Mouse (Mus musculus): ENCODE data around the gene Defb45.

Gene Defb45

DNA sequence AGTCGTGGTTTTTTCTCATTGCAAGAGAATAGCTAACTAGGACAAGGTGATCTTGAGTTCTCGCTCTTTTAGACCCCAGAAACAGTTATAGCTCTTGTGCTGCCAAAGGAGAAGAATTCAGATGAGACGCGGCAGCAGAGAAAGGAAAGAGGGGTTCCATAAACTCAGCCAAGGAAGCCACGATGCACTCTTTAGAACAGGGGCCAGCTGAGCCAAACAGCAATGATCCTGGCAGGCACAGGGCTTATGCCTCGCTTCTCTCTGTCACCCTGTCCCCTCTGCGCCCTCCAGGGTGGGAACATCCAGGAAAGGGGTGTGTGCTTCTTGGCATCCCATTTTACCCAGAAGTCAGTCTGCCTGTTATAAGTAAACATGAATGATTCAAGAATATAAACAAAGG is at the start of gene Defb45:
Gene Defb45, minus strand, starts transcription at position 101 of the 400 bp plus-strand sequence.
- DNase-seq (ENCODE audit: low read depth, low spot score), result no peak

GRCm38 (mm10) chr2:152639406-152640113 is 40.4 kb upstream of the Defb45 start:
- no peak for DNase-seq (ENCODE audit: low read depth, low spot score)

DNA sequence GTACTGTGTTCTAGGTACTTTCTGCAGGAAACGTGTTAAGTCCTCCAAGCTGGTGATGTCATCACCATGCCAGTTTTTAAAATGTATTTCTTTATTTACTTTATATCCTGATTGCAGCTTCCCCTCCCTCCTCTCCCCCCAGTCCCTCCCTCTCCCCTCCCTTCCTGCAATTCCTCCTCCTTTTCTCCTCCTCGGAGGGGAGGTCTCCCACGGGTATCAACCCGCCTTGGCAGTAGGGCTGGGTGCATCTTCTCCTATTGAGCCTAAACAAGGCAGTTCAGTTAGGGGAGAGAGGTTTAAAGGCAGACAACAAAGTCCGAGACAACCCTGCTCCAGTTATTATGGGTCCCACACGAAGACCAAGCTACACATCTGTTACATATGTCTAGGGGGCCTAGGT is 39.7 kb upstream of the Defb45 start:
- no peak for DNase-seq (ENCODE audit: low read depth, low spot score)

GRCm38 (mm10) chr2:152637381-152637780 is 38.2 kb upstream of the Defb45 start:
- DNase-seq (ENCODE audit: low read depth, low spot score), result no peak

DNA sequence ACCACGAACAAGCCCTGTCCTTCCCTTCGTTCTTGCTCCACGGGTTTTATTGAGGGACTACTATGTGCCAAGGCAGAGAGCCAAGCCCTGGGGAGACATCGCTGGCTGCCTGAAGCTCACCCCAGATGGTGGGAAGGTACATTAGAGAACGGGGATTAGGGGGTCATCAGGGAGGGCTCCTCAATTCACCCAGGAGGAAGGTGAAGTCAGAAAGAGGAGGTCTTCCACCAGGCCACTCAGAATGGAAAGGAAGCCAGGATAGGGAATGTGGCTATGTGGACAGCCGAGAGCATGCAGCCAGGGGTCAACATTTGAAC is 37.8 kb upstream of the Defb45 start:
- no peak for DNase-seq (ENCODE audit: low read depth, low spot score)

DNA sequence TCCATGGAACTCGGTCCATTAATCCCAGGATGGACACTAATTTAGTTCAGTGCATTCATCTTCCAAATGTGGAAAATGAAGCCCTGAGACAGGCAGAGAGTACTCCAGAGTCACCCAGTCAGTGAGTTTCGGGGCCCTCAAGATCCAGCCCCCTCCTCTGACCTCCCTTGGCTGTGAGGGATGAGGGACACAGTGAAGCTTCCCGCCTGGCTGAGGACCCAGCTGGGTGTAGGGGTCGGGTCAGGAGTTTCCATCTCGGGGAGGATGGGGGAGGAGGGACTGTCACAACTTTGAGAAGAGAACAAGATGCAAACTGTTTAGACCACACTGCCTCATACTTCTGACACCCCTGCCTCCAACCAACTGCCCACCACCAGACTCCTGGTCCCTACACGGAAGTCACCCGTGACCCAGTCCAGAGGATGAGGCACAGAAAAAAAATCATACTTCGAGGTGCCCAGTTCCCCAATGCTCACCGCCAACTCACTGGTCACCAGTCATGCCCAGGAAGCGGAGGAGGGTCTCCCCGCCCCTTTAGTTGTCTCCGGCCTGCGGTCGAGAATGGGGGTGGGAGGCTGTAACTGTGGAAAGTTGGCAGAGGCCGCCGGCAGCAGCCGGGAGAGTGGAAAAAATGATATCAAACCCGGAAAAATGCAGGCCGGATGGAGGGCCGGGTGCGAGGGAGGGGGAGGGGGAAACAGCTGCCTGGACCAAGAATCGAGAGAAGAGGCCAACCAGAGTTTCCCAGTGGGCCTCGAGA is 37.2 kb upstream of the Defb45 start:
- no peak for DNase-seq (ENCODE audit: low read depth, low spot score)

GRCm38 (mm10) chr2:152634311-152634710 is 35.1 kb upstream of the Defb45 start:
- DNase-seq (ENCODE audit: low read depth, low spot score), result no peak

GRCm38 (mm10) chr2:152633334-152633733 is 34.1 kb upstream of the Defb45 start:
- DNase-seq (ENCODE audit: low read depth, low spot score), result no peak

GRCm38 (mm10) chr2:152629904-152630303 is 30.7 kb upstream of the Defb45 start:
- no peak for DNase-seq (ENCODE audit: low read depth, low spot score)

DNA sequence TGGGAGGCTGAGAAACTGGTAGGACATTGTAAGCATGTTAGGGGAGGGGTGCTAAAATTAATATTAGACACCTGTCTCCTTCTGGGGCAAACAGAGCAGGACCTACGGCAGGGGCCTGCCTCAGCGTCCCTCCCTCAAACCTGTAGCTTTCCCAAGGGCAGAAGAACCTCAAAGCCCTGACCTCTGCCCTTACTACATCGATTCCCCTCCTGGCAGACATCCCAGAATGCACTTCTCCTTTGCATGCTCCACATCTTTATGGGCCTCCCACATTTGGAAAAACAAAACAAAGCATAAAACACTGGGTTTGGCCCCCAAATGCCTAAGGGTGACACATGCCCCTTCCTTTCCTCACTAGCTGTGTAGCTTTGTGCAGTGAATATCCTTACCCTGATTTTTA is 30.0 kb upstream of the Defb45 start:
- DNase-seq (ENCODE audit: low read depth, low spot score), result no peak

GRCm38 (mm10) chr2:152628066-152628465 is 28.9 kb upstream of the Defb45 start:
- no peak for DNase-seq (ENCODE audit: low read depth, low spot score)

- no peak for DNase-seq (ENCODE audit: low read depth, low spot score)
Observed at GRCm38 (mm10) chr2:152626774-152627591, 27.8 kb upstream of the Defb45 start, which contains the start of gene Rem1. Gene Rem1 (plus strand): TSS chr2:152626951.

- DNase-seq (ENCODE audit: low read depth, low spot score), result no peak
Observed at GRCm38 (mm10) chr2:152625256-152625655, 26.1 kb upstream of the Defb45 start.

DNA sequence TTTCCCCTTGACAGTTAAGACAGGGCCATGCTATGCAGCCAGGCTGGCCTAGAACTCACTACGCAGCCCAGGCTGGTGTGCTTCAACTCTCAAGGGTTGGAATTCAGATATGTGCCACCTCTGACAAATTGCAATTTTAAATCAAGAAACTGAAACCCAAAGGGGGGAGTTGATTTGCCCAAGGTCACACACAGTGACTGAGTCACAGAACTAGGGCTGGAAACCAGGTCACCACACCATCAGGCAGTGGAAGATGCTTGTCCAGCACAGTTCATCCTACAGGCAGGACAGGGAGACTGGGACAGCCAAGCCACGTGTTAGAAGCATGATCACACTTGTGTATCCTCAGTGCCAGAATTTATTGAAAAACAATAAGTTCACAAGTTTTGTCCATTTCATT is 25.4 kb upstream of the Defb45 start:
- no peak for DNase-seq (ENCODE audit: low read depth, low spot score)

GRCm38 (mm10) chr2:152622953-152623352 is 23.8 kb upstream of the Defb45 start, which contains the start of gene Defb25:
Gene Defb25 (minus strand): TSS chr2:152623053.
- no peak for DNase-seq (ENCODE audit: low read depth, low spot score)

- no peak for DNase-seq (ENCODE audit: low read depth, low spot score)
Observed at GRCm38 (mm10) chr2:152622151-152622550, 23.0 kb upstream of the Defb45 start.

GRCm38 (mm10) chr2:152620367-152621134 is 21.4 kb upstream of the Defb45 start:
- no peak for DNase-seq (ENCODE audit: low read depth, low spot score)

DNA sequence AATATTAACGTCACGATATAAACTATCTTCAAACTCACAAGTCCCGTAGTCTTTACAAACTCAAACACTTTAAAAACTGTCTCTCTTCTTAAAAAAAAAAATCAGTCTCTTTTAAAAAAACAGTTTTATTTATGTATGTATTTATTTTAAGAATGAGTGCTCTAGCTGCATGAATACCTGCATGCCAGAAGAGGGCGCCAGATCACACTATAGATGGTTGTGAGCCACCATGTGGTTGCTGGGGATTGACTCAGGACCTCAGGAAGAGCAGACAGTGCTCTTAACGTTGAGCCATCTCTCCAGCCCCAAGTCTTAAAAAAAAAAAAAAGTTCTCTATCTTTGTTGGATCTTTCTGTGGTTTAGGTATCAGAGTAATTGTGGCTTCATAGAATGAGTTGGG is 18.2 kb upstream of the Defb45 start:
- no peak for DNase-seq (ENCODE audit: low read depth, low spot score)

GRCm38 (mm10) chr2:152616470-152616869 is 17.3 kb upstream of the Defb45 start:
- DNase-seq (ENCODE audit: low read depth, low spot score), result no peak

DNA sequence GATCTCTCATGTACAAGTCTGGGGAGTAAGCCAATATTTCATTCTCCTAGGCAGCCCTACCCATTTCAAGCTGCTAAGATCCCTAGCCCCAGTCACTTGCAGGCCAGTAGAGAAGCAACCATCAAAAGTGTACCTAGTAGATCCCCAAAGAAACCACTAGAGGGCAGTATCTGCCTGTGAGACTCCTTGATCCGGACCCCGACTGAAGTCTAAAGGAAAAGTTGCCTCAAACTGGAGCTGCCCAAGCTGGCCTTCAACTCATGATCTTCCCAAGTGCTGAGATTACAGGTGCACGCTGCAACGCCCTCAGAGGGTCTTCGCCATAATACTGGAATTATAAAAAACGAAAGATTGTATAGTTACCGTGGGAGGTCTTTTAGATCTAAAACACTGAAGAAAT is 16.4 kb upstream of the Defb45 start:
- DNase-seq (ENCODE audit: low read depth, low spot score), result no peak

DNA sequence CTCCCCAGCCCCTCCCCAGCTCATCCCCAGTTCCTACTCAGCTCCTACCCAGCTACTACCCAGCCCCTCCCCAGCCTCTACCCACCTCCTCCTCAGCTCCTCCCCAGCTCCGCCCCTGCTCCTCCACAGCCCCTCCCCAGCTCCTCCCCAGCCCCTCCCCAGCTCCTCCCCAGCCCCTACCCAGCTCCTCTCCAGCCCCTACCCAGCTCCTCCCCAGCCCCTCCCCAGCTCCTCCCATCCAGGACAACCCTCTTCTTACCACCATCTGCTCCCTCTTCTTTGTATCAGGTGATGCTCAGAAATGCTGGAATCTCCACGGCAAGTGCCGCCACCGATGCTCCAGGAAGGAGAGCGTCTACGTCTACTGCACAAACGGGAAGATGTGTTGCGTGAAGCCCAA is 13.0 kb upstream of the Defb45 start:
- DNase-seq (ENCODE audit: low read depth, low spot score), result no peak

GRCm38 (mm10) chr2:152608719-152609118 is 9.5 kb upstream of the Defb45 start:
- no peak for DNase-seq (ENCODE audit: low read depth, low spot score)
